Mouse (Mus musculus) liver, adult 2 months (tissue): ENCODE results near the gene 4632433K11Rik.

Experiments
- CTCF ChIP-seq: fragments of 200-500 bp; IDR thresholded peaks from 2 replicates; pipeline ENCODE4 v1.5.1; 2011; ENCODE audit warnings: low read depth, low read length, control low read depth
- POLR2A ChIP-seq: fragments of 200-500 bp; IDR thresholded peaks from 2 replicates; pipeline ENCODE4 v1.6.1; 2011; ENCODE audit warnings: low read length, control low read depth; ENCODE audit not compliant: insufficient read depth; ENCODE audit errors: extremely low read depth

DNA sequence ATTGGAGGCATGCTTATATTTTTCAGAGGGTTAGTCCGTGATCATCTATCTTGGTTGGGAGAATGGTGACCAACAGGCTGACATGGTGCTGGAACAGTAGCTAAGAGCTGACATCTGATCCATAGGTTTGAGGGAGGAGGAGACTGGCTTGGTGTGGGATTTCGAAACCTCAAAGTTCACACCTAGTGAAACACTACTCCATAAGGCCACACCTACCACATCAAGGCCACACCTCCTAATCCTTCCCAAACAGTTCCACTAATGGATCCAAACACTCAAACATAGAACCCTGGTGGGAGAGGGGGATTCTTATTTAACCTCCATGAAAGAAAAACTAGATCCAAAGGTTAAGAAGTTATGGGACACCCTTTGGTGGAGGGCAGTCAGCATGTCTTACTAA, 17.0 kb upstream of the 4632433K11Rik start:
- no peak for TF ChIP-seq POLR2A
- TF ChIP-seq CTCF: no peak
